Mouse (Mus musculus) intestine, embryonic 15.5 days (tissue): ENCODE measurements at regions not wholly inside any gene's neighbourhood (a gene's known extent, or its start where the extent isn't known, plus 50 kb on each side); places are given as distances from the start of the nearest gene placed in this dataset.
A peak's percentile ranks its signal among the peaks of the same experiment; 100 is the strongest.

ENCODE experiments used
- ATAC-seq: fragments of 200-750 bp; cut with Nextera tagmentation; 2 replicates; pipeline ENCODE4 v1.8.0; 2017; ENCODE audit warnings: moderate TSS enrichment, moderate library complexity
- H3K27ac ChIP-seq: fragments of 300-500 bp; sonication (generic); 2 replicates; pipeline ENCODE4 v1.5.1; 2015; ENCODE audit warnings: mild to moderate bottlenecking, inconsistent platforms
- H3K27me3 ChIP-seq: fragments of 300-500 bp; sonication (generic); replicated peaks from 2 replicates; pipeline ENCODE4 v1.6.1; 2015; ENCODE audit warnings: inconsistent platforms
- H3K36me3 ChIP-seq: fragments of 300-500 bp; sonication (generic); 2 replicates; pipeline ENCODE4 v1.6.1; 2015; ENCODE audit warnings: inconsistent platforms
- H3K4me1 ChIP-seq: fragments of 300-500 bp; sonication (generic); replicated peaks from 2 replicates; pipeline ENCODE4 v1.6.1; 2015; ENCODE audit warnings: inconsistent platforms
- H3K4me2 ChIP-seq: fragments of 300-500 bp; sonication (generic); replicated peaks from 2 replicates; pipeline ENCODE4 v1.6.1; 2015; ENCODE audit warnings: mild to moderate bottlenecking, inconsistent platforms
- H3K4me3 ChIP-seq: fragments of 300-500 bp; sonication (generic); replicated peaks from 2 replicates; pipeline ENCODE4 v1.5.1; 2015; ENCODE audit warnings: inconsistent platforms
- H3K9ac ChIP-seq: fragments of 300-500 bp; sonication (generic); 2 replicates; pipeline ENCODE4 v1.6.1; 2015; ENCODE audit warnings: inconsistent platforms
- H3K9me3 ChIP-seq: fragments of 300-500 bp; sonication (generic); 2 replicates; pipeline ENCODE4 v1.6.1; 2016; ENCODE audit warnings: inconsistent platforms
- WGBS: fragments of 180-500 bp; shearing (Covaris S2); methylation state at CpG from one replicate; pipeline ENCODE4 v1.1.7; 2015; 5-methylcytosine and 5-hydroxymethylcytosine counted together

DNA sequence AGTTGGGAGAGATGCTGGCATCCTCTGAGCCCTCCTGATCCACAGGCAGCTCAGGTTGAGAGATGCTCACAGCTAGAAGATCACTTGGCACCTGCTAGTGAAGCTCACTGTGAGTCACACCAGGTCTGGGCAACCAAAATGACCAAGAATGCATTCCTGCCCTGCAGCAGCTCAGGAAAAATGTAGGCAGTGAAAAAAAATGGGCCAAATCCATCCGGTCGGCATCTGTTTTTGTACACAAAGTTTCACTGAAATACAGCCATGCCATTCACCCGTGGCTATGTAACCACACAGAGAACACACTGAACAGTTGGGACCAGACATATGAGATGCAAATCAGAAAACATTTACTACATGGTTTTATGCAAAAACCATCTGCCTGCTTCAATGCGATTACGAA, 135.1 kb downstream of the Tomm20 start:
- H3K4me2 ChIP-seq, result no peak overlapping the region
- no peak overlapping the region for H3K4me3 ChIP-seq
- H3K9ac ChIP-seq, result no peak overlapping the region
- WGBS, result 80% methylated on average over 5 of the region's 5 CpGs
- H3K9me3 ChIP-seq, result no peaks in the 10 kb centered on the region
- H3K4me1 ChIP-seq, result peaks cover 3% of the 10 kb centered on the region
- no peaks in the 10 kb centered on the region for H3K27me3 ChIP-seq
- no peak for ATAC-seq
- H3K36me3 ChIP-seq, result no peaks in the 10 kb centered on the region
- no peak overlapping the region for H3K27ac ChIP-seq

- Histone ChIP-seq H3K4me2 (no peak overlapping the region), H3K27me3 (no peaks in the 10 kb centered on the region), H3K4me1 (peaks cover 4% of the 10 kb centered on the region), H3K27ac (no peak overlapping the region), H3K9me3 (no peaks in the 10 kb centered on the region), H3K4me3 (no peak overlapping the region), H3K9ac (no peak overlapping the region), H3K36me3 (no peaks in the 10 kb centered on the region)
- no peak for ATAC-seq
- WGBS, result 85% methylated on average over 1 of the region's 1 CpGs
These were observed 136.3 kb downstream of the Tomm20 start for GRCm38 (mm10) chr8:126809321-126809720.

- no peaks in the 10 kb centered on the region for H3K27me3 ChIP-seq
- H3K27ac ChIP-seq, result no peak overlapping the region
- H3K9me3 ChIP-seq, result no peaks in the 10 kb centered on the region
- peaks cover 7% of the 10 kb centered on the region for H3K4me1 ChIP-seq
- 83% methylated on average over 4 of the region's 4 CpGs for WGBS
- no peak overlapping the region for H3K9ac ChIP-seq
- ATAC-seq, result no peak
- no peak overlapping the region for H3K4me3 ChIP-seq
- no peak overlapping the region for H3K4me2 ChIP-seq
- no peaks in the 10 kb centered on the region for H3K36me3 ChIP-seq
These were observed 137.1 kb downstream of the Tomm20 start for GRCm38 (mm10) chr8:126808496-126808895.

DNA sequence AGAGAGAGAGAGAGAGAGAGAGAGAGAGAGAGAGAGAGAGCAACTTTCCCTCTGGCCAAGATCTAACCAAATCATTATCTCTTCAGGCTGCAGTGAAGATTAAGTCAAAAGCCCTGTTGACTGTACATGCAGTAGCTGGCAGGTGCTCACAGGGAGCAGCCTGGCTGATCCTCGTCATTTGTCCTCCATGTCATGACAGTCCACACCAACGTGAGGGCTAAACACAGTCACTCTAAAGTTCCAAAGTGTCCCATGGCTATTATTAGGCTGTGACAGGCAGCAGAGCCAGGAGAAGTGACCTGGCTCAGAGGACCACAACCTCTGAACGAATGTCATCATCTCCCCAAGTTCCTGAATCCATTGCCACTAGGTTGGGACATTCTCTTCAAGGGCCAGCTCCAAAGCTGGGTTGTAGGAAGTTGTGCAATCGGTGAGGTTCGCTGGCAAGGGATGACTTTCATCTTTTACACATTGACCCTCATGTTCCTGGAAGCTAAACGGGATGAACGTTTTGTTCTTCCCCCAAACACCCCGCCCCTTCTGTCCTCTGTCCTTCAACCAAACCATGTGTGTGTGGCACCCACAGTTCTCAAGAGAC, 138.4 kb downstream of the Tomm20 start:
- Histone ChIP-seq H3K4me3 (no peak overlapping the region), H3K36me3 (no peaks in the 10 kb centered on the region), H3K27ac (no peak overlapping the region), H3K9ac (no peak overlapping the region), H3K9me3 (no peaks in the 10 kb centered on the region), H3K4me2 (no peak overlapping the region), H3K4me1 (peaks cover 7% of the 10 kb centered on the region), H3K27me3 (no peaks in the 10 kb centered on the region)
- 71% methylated on average over 8 of the region's 8 CpGs for WGBS
- peak; percentile 11; the same call in 1 of the 2 replicates for ATAC-seq

- no peaks in the 10 kb centered on the region for H3K36me3 ChIP-seq
- no peak for ATAC-seq
- no peak overlapping the region for H3K9ac ChIP-seq
- no peaks in the 10 kb centered on the region for H3K27me3 ChIP-seq
- peaks cover 7% of the 10 kb centered on the region for H3K4me1 ChIP-seq
- peak overlapping the region; percentile 45 for H3K27ac ChIP-seq
- H3K4me2 ChIP-seq, result no peak overlapping the region
- H3K9me3 ChIP-seq, result no peaks in the 10 kb centered on the region
- WGBS, result 95% methylated on average over 2 of the region's 2 CpGs
- H3K4me3 ChIP-seq, result no peak overlapping the region
These were observed 139.1 kb downstream of the Tomm20 start for GRCm38 (mm10) chr8:126806591-126806990.

DNA sequence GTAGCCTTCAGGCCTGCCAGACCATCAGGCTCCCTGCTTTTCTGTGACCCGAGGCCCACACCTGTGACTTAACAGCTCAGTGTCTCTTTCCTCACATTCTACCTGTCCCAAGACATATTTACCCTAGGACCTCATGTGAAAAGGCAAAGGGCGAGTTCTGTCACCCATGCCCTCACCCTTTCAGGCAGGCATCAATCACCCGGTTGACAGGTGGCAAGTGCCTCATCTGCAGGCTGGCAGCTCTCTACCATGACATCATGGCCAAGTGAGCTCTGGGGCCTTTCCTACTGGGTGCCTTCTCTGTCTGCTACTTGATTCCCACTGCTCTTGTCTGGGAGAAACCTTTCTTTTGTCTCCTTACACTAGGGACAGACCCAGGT, 139.5 kb downstream of the Tomm20 start:
- H3K4me1 ChIP-seq, result peaks cover 7% of the 10 kb centered on the region
- WGBS, result 59% methylated on average over 3 of the region's 3 CpGs
- no peaks in the 10 kb centered on the region for H3K9me3 ChIP-seq
- ATAC-seq, result 0 out of 2 replicates have a peak, but pooled peaks have one; percentile 30
- H3K27me3 ChIP-seq, result no peaks in the 10 kb centered on the region
- no peak overlapping the region for H3K4me2 ChIP-seq
- no peak overlapping the region for H3K4me3 ChIP-seq
- no peaks in the 10 kb centered on the region for H3K36me3 ChIP-seq
- H3K27ac ChIP-seq, result peak overlapping the region; percentile 45
- H3K9ac ChIP-seq, result no peak overlapping the region

GRCm38 (mm10) chr8:126805365-126806180, 140.1 kb downstream of the Tomm20 start:
- peak overlapping the region; percentile 45 for H3K27ac ChIP-seq
- no peaks in the 10 kb centered on the region for H3K9me3 ChIP-seq
- no peaks in the 10 kb centered on the region for H3K27me3 ChIP-seq
- no peak overlapping the region for H3K9ac ChIP-seq
- no peak overlapping the region for H3K4me3 ChIP-seq
- WGBS, result 49% methylated on average over 13 of the region's 13 CpGs
- H3K4me2 ChIP-seq, result no peak overlapping the region
- peaks cover 7% of the 10 kb centered on the region for H3K4me1 ChIP-seq
- no peaks in the 10 kb centered on the region for H3K36me3 ChIP-seq
- ATAC-seq, result peak; percentile 46; the same call in 1 of the 2 replicates

GRCm38 (mm10) chr8:126804115-126804514, 141.5 kb downstream of the Tomm20 start:
- Histone ChIP-seq H3K27me3 (no peaks in the 10 kb centered on the region), H3K27ac (no peak overlapping the region), H3K36me3 (no peaks in the 10 kb centered on the region), H3K4me2 (no peak overlapping the region), H3K9ac (no peak overlapping the region), H3K4me1 (peaks cover 7% of the 10 kb centered on the region), H3K9me3 (no peaks in the 10 kb centered on the region), H3K4me3 (no peak overlapping the region)
- ATAC-seq, result no peak
- 64% methylated on average over 7 of the region's 7 CpGs for WGBS

DNA sequence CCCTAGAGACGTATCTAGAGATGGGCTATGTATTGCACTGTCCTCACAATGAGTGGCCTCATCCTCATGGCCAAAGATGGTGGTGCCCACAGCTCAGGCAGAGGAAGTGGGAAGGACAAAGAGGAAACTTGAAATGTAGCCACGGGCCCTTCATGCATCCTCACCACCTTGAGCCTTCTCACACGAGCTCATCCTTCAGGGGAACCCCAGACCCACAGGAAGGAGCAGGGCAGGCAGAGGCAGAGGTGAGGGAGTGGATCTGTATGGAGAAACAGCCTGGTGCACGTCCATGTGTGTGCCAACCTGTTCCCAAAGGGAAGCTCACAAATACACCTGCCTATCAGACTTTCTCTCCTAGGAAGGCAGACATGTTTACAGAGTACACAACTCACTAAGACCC, 143.0 kb downstream of the Tomm20 start:
- Histone ChIP-seq H3K36me3 (no peaks in the 10 kb centered on the region), H3K4me3 (no peak overlapping the region), H3K9me3 (no peaks in the 10 kb centered on the region), H3K27me3 (no peaks in the 10 kb centered on the region), H3K9ac (no peak overlapping the region), H3K27ac (no peak overlapping the region), H3K4me1 (peaks cover 7% of the 10 kb centered on the region), H3K4me2 (no peak overlapping the region)
- 71% methylated on average over 4 of the region's 4 CpGs for WGBS
- no peak for ATAC-seq

DNA sequence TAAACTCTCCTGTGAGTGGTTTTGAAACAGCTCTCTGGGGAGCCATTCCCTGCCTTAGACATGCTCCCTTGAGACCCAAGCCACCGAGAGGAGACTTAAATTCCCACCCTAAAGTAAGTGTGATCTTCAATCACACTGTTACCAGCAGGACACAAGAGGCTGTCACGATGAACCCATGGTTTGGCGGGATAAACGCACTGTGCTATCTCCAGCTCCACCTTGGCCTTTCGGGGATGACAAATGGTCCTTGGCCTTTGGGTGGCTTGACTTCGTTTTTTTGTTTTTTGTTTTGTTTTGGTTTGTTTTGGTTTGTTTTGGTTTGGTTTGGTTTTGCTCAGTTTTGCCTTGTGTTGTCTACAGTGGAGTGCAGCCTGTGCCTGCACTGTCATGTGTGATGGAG, 144.7 kb downstream of the Tomm20 start:
- H3K27ac ChIP-seq, result no peak overlapping the region
- ATAC-seq, result no peak
- no peaks in the 10 kb centered on the region for H3K27me3 ChIP-seq
- H3K9me3 ChIP-seq, result no peaks in the 10 kb centered on the region
- no peak overlapping the region for H3K9ac ChIP-seq
- peaks cover 7% of the 10 kb centered on the region for H3K4me1 ChIP-seq
- H3K4me2 ChIP-seq, result no peak overlapping the region
- WGBS, result 64% methylated on average over 6 of the region's 6 CpGs
- no peak overlapping the region for H3K4me3 ChIP-seq
- no peaks in the 10 kb centered on the region for H3K36me3 ChIP-seq

- WGBS, result 76% methylated on average over 9 of the region's 9 CpGs
These were observed 147.9 kb downstream of the Tomm20 start for GRCm38 (mm10) chr8:126797571-126798334.

GRCm38 (mm10) chr8:126793657-126794056, 152.0 kb downstream of the Tomm20 start:
- ATAC-seq, result no peak

More at GRCm38 (mm10) chr8:126797571-126798334, 147.9 kb downstream of the Tomm20 start:
- Histone ChIP-seq H3K4me3 (no peak overlapping the region), H3K27me3 (no peaks in the 10 kb centered on the region), H3K4me2 (no peak overlapping the region), H3K9ac (no peak overlapping the region), H3K27ac (no peak overlapping the region), H3K9me3 (no peaks in the 10 kb centered on the region), H3K36me3 (no peaks in the 10 kb centered on the region), H3K4me1 (no peaks in the 10 kb centered on the region)
- ATAC-seq, result no peak

More at GRCm38 (mm10) chr8:126793657-126794056, 152.0 kb downstream of the Tomm20 start:
- Histone ChIP-seq H3K4me3 (no peak overlapping the region), H3K4me1 (peaks cover 6% of the 10 kb centered on the region; the same call in 1 of the 2 replicates), H3K4me2 (no peak overlapping the region), H3K27me3 (no peaks in the 10 kb centered on the region), H3K27ac (no peak overlapping the region), H3K9me3 (no peaks in the 10 kb centered on the region), H3K36me3 (no peaks in the 10 kb centered on the region), H3K9ac (no peak overlapping the region)
- WGBS, result 66% methylated on average over 3 of the region's 3 CpGs
